Mouse (Mus musculus) activated CD4-positive, CD25-positive, alpha-beta regulatory T cell (primary cell): ENCODE results near the gene 1520401A03Rik. TPM values are rescaled to one million over a fixed set of nuclear protein-coding genes. Genes with fewer than 3 reads are reported as not detected.

ENCODE experiments used
- polyA plus RNA-seq, 2 experiments: library from polyadenylated mRNA; unstranded; fragments of 100-300 nt; shearing (Covaris generic); gene quantifications; one replicate each; pipeline ENCODE4 v1.2.1; 2017

1520401A03Rik gene
- polyA plus RNA-seq: under 1 TPM; 0.10 to 0.39 TPM

GRCm38 (mm10) chr17:23722376-23723125 lies at the start of gene 1520401A03Rik:
1520401A03Rik (minus strand) TSS chr17:23722783.

GRCm38 (mm10) chr17:23771284-23772218 lies 49.0 kb upstream of the 1520401A03Rik start, which contains the start of gene Flywch1:
Flywch1 (minus strand) TSS chr17:23771602.

GRCm38 (mm10) chr17:23745301-23746251 lies 23.0 kb upstream of the 1520401A03Rik start, which contains the start of gene Kremen2:
Kremen2 (minus strand) TSS chr17:23745833.

GRCm38 (mm10) chr17:23740598-23741021 lies 18.0 kb upstream of the 1520401A03Rik start, which contains the start of gene Paqr4:
Paqr4 (minus strand) TSS chr17:23740867.

GRCm38 (mm10) chr17:23725999-23726757 lies 3.6 kb upstream of the 1520401A03Rik start, which contains the start of gene Pkmyt1:
Pkmyt1 (plus strand) TSS chr17:23726336.

GRCm38 (mm10) chr17:23683856-23684672 lies 38.5 kb downstream of the 1520401A03Rik start, which contains the start of gene Cldn9:
Cldn9 (minus strand) TSS chr17:23684026.

GRCm38 (mm10) chr17:23679127-23679835 lies 43.3 kb downstream of the 1520401A03Rik start, which contains the start of gene Cldn6:
Cldn6 (plus strand) TSS chr17:23679249.

GRCm38 (mm10) chr17:23677236-23677679 lies 45.3 kb downstream of the 1520401A03Rik start, which contains the start of gene Tnfrsf12a:
Tnfrsf12a (minus strand) TSS chr17:23677468.

GRCm38 (mm10) chr17:23673424-23674073 lies 49.0 kb downstream of the 1520401A03Rik start, which contains the start of the genes Hcfc1r1 and Thoc6:
Hcfc1r1 (plus strand) TSS chr17:23673596.
Thoc6 (minus strand) TSS chr17:23673882.

GRCm38 (mm10) chr17:23660117-23660875 lies 62.3 kb downstream of the 1520401A03Rik start, which contains the start of gene Bicdl2:
Bicdl2 (plus strand) TSS chr17:23660506.

Other genes with a start within 250 kb of the 1520401A03Rik start
- under 1 TPM in 1 of 2 experiments, not detected in 1; 0.02 TPM for gene Vmn2r117, start 243.1 kb downstream of the 1520401A03Rik start, polyA plus RNA-seq
- 10 to 100 TPM; 12.5 to 13.4 TPM for gene Zfp213, start 158.5 kb downstream of the 1520401A03Rik start, polyA plus RNA-seq
- gene Zfp13, start 123.3 kb downstream of the 1520401A03Rik start, polyA plus RNA-seq: not detected
- 1 to 10 TPM in 1 of 2 experiments, under 1 TPM in 1; 0.19 to 1.2 TPM for gene Zscan10, start 121.9 kb downstream of the 1520401A03Rik start, polyA plus RNA-seq
- gene Mmp25, start 77.5 kb downstream of the 1520401A03Rik start, polyA plus RNA-seq: under 1 TPM; 0.12 to 0.99 TPM
- under 1 TPM; 0.11 to 0.43 TPM for gene Bicdl2, start 62.3 kb downstream of the 1520401A03Rik start, polyA plus RNA-seq
- gene Hcfc1r1, start 49.2 kb downstream of the 1520401A03Rik start, polyA plus RNA-seq: 10 to 100 TPM; 49.0 to 52.4 TPM
- 10 to 100 TPM; 30.0 to 38.4 TPM for gene Thoc6, start 48.9 kb downstream of the 1520401A03Rik start, polyA plus RNA-seq
- gene Tnfrsf12a, start 45.3 kb downstream of the 1520401A03Rik start, polyA plus RNA-seq: 1 to 10 TPM; 5.5 to 6.7 TPM
- gene Cldn6, start 43.5 kb downstream of the 1520401A03Rik start, polyA plus RNA-seq: under 1 TPM in 1 of 2 experiments, not detected in 1; 0.11 TPM
- gene Cldn9, start 38.8 kb downstream of the 1520401A03Rik start, polyA plus RNA-seq: under 1 TPM in 1 of 2 experiments, not detected in 1; 0.12 TPM
- 10 to 100 TPM; 31.6 to 39.0 TPM for gene Pkmyt1, start 3.6 kb upstream of the 1520401A03Rik start, polyA plus RNA-seq
- 10 to 100 TPM; 10.0 to 20.7 TPM for gene Paqr4, start 18.1 kb upstream of the 1520401A03Rik start, polyA plus RNA-seq
- 10 to 100 TPM in 1 of 2 experiments, 1 to 10 TPM in 1; 4.0 to 11.8 TPM for gene Kremen2, start 23.1 kb upstream of the 1520401A03Rik start, polyA plus RNA-seq
- gene Flywch1, start 48.8 kb upstream of the 1520401A03Rik start, polyA plus RNA-seq: 10 to 100 TPM; 23.5 to 40.0 TPM
- 1 to 10 TPM; 6.3 to 7.6 TPM for gene Flywch2, start 63.3 kb upstream of the 1520401A03Rik start, polyA plus RNA-seq
- 100 to 1,000 TPM; 921 to 934 TPM for gene Srrm2, start 67.7 kb upstream of the 1520401A03Rik start, polyA plus RNA-seq
- gene Elob, start 106.4 kb upstream of the 1520401A03Rik start, polyA plus RNA-seq: 100 to 1,000 TPM; 701 to 738 TPM
- gene Prss33, start 113.3 kb upstream of the 1520401A03Rik start, polyA plus RNA-seq: under 1 TPM; 0.17 to 0.39 TPM
- gene Prss32, start 121.1 kb upstream of the 1520401A03Rik start, polyA plus RNA-seq: under 1 TPM in 1 of 2 experiments, not detected in 1; 0.77 TPM
- gene Prss41, start 121.4 kb upstream of the 1520401A03Rik start, polyA plus RNA-seq: 1 to 10 TPM; 1.9 to 3.0 TPM
- gene Prss21, start 145.3 kb upstream of the 1520401A03Rik start, polyA plus RNA-seq: not detected
- gene Dcpp1, start 158.1 kb upstream of the 1520401A03Rik start, polyA plus RNA-seq: not detected
- not detected for gene Dcpp2, start 158.1 kb upstream of the 1520401A03Rik start, polyA plus RNA-seq
- gene Dcpp3, start 194.7 kb upstream of the 1520401A03Rik start, polyA plus RNA-seq: not detected
- gene Sbp, start 218.9 kb upstream of the 1520401A03Rik start, polyA plus RNA-seq: not detected
- not detected for gene Sbpl, start 232.5 kb upstream of the 1520401A03Rik start, polyA plus RNA-seq